Mouse (Mus musculus) heart, embryonic 13.5 days (tissue): ENCODE data around the gene Slc29a4. TPM values are rescaled to one million over a fixed set of nuclear protein-coding genes. Genes with fewer than 3 reads are reported as not detected.

ENCODE experiments used
- ATAC-seq: fragments of 200-750 bp; cut with Nextera tagmentation; 2 replicates; pipeline ENCODE4 v1.8.0; 2017; ENCODE audit warnings: moderate TSS enrichment; ENCODE audit not compliant: insufficient number of reproducible peaks, low FRiP score, low TSS enrichment; ENCODE audit errors: extremely low read depth
- H3K27ac ChIP-seq: fragments of 300-500 bp; sonication (generic); replicated peaks from 2 replicates; pipeline ENCODE4 v1.5.1; 2015; ENCODE audit warnings: moderate library complexity, mild to moderate bottlenecking, inconsistent platforms
- H3K27me3 ChIP-seq: fragments of 300-500 bp; sonication (generic); replicated peaks from 2 replicates; pipeline ENCODE4 v1.6.1; 2015; ENCODE audit warnings: mild to moderate bottlenecking, inconsistent platforms
- H3K36me3 ChIP-seq: fragments of 300-500 bp; sonication (generic); 2 replicates; pipeline ENCODE4 v1.6.1; 2015; ENCODE audit warnings: mild to moderate bottlenecking, inconsistent platforms
- H3K4me1 ChIP-seq: fragments of 300-500 bp; sonication (generic); 2 replicates; pipeline ENCODE4 v1.6.1; 2015; ENCODE audit warnings: inconsistent platforms
- H3K4me2 ChIP-seq: fragments of 300-500 bp; sonication (generic); 2 replicates; pipeline ENCODE4 v1.6.1; 2015; ENCODE audit warnings: inconsistent platforms, mild to moderate bottlenecking, moderate library complexity
- H3K4me3 ChIP-seq: fragments of 300-500 bp; sonication (generic); 2 replicates; pipeline ENCODE4 v1.5.1; 2015; ENCODE audit warnings: moderate library complexity, mild to moderate bottlenecking, inconsistent platforms
- H3K9ac ChIP-seq: fragments of 300-500 bp; sonication (generic); 2 replicates; pipeline ENCODE4 v1.6.1; 2015; ENCODE audit warnings: inconsistent platforms, mild to moderate bottlenecking, moderate library complexity
- H3K9me3 ChIP-seq: fragments of 300-500 bp; sonication (generic); 2 replicates; pipeline ENCODE4 v1.6.1; 2016; ENCODE audit warnings: inconsistent platforms
- WGBS: fragments of 180-500 bp; shearing (Covaris S2); methylation state at CpG from one replicate; pipeline ENCODE4 v1.1.7; 2015; ENCODE audit warnings: mixed read lengths; 5-methylcytosine and 5-hydroxymethylcytosine counted together
- polyA plus RNA-seq: library from polyadenylated mRNA; unstranded; fragments of >200 nt; fragmentation: Nextera tagmentation; extraction: Ambion mirVana; gene quantifications from 2 replicates; pipeline ENCODE4 v1.2.1, GENCODE M21; 2015

Gene Slc29a4
- 1.7 and 2.2 TPM in 2 replicates for polyA plus RNA-seq

GRCm38 (mm10) chr5:142692248-142692647 lies at the start of gene Slc29a4:
Gene Slc29a4 (plus strand): TSS chr5:142692512.
- H3K9me3 ChIP-seq: no peaks in the 10 kb centered on the region
- H3K4me3 ChIP-seq: no peak within 1 kb of the TSS
- no peaks in the 10 kb centered on the region for H3K4me1 ChIP-seq
- no peak within 1 kb of the TSS for H3K4me2 ChIP-seq
- no peaks in the 10 kb centered on the region for H3K36me3 ChIP-seq
- H3K27me3 ChIP-seq: peaks cover 49% of the 10 kb centered on the region
- H3K9ac ChIP-seq: no peak within 1 kb of the TSS
- H3K27ac ChIP-seq: no peak within 1 kb of the TSS
- no peak for ATAC-seq
- WGBS: 56% methylated on average over 14 of the region's 14 CpGs

- Histone ChIP-seq H3K4me2 (no peak overlapping the region), H3K9me3 (peaks cover 9% of the 10 kb centered on the region; the same call in 1 of the 2 replicates), H3K36me3 (peaks cover 21% of the 10 kb centered on the region), H3K9ac (no peak overlapping the region), H3K4me1 (peaks cover 28% of the 10 kb centered on the region), H3K4me3 (no peak overlapping the region), H3K27me3 (no peaks in the 10 kb centered on the region), H3K27ac (no peak overlapping the region)
- 73% methylated on average over 7 of the region's 7 CpGs for WGBS
- ATAC-seq: no peak
These were observed 44.1 kb upstream of the Slc29a4 start for GRCm38 (mm10) chr5:142648162-142648561.

- H3K4me1 ChIP-seq: peaks cover 28% of the 10 kb centered on the region
- H3K36me3 ChIP-seq: peaks cover 15% of the 10 kb centered on the region
- H3K4me2 ChIP-seq: no peak overlapping the region
- 84% methylated on average over 4 of the region's 4 CpGs for WGBS
- H3K9ac ChIP-seq: no peak overlapping the region
- no peaks in the 10 kb centered on the region for H3K27me3 ChIP-seq
- no peak overlapping the region for H3K4me3 ChIP-seq
- peaks cover 7% of the 10 kb centered on the region; the same call in 1 of the 2 replicates for H3K9me3 ChIP-seq
- ATAC-seq: no peak
- no peak overlapping the region for H3K27ac ChIP-seq
These were observed 42.8 kb upstream of the Slc29a4 start for GRCm38 (mm10) chr5:142649460-142650050.

- Histone ChIP-seq H3K36me3 (peaks cover 16% of the 10 kb centered on the region), H3K9me3 (no peaks in the 10 kb centered on the region), H3K27ac (no peak overlapping the region), H3K9ac (no peak overlapping the region), H3K4me1 (peaks cover 28% of the 10 kb centered on the region), H3K4me2 (no peak overlapping the region), H3K27me3 (no peaks in the 10 kb centered on the region), H3K4me3 (no peak overlapping the region)
- 38% methylated on average over 3 of the region's 3 CpGs for WGBS
- ATAC-seq: no peak
These were observed 41.9 kb upstream of the Slc29a4 start for GRCm38 (mm10) chr5:142650390-142650789.

GRCm38 (mm10) chr5:142650794-142651497 lies 41.4 kb upstream of the Slc29a4 start:
- Histone ChIP-seq H3K4me1 (peaks cover 28% of the 10 kb centered on the region), H3K9ac (no peak overlapping the region), H3K27me3 (no peaks in the 10 kb centered on the region), H3K4me2 (no peak overlapping the region), H3K4me3 (no peak overlapping the region), H3K36me3 (peaks cover 18% of the 10 kb centered on the region), H3K9me3 (no peaks in the 10 kb centered on the region), H3K27ac (no peak overlapping the region)
- ATAC-seq: no peak
- WGBS: 59% methylated on average over 6 of the region's 6 CpGs

- peaks cover 28% of the 10 kb centered on the region for H3K4me1 ChIP-seq
- no peak overlapping the region for H3K9ac ChIP-seq
- H3K27ac ChIP-seq: no peak overlapping the region
- H3K27me3 ChIP-seq: no peaks in the 10 kb centered on the region
- no peak overlapping the region for H3K4me3 ChIP-seq
- no peaks in the 10 kb centered on the region for H3K9me3 ChIP-seq
- H3K4me2 ChIP-seq: no peak overlapping the region
- H3K36me3 ChIP-seq: peaks cover 30% of the 10 kb centered on the region
- no peak for ATAC-seq
- WGBS: 59% methylated on average over 4 of the region's 4 CpGs
These were observed 40.0 kb upstream of the Slc29a4 start for GRCm38 (mm10) chr5:142652266-142652665.

- H3K9ac ChIP-seq: no peak overlapping the region
- H3K27me3 ChIP-seq: no peaks in the 10 kb centered on the region
- H3K4me2 ChIP-seq: no peak overlapping the region
- no peak overlapping the region for H3K27ac ChIP-seq
- H3K4me3 ChIP-seq: no peak overlapping the region
- peaks cover 100% of the 10 kb centered on the region for H3K36me3 ChIP-seq
- no peaks in the 10 kb centered on the region for H3K9me3 ChIP-seq
- 85% methylated on average over 7 of the region's 7 CpGs for WGBS
- no peaks in the 10 kb centered on the region for H3K4me1 ChIP-seq
- ATAC-seq: no peak
These were observed 31.5 kb upstream of the Slc29a4 start for GRCm38 (mm10) chr5:142660656-142661434.

- no peak for ATAC-seq
- no peak overlapping the region for H3K27ac ChIP-seq
- no peak overlapping the region for H3K4me3 ChIP-seq
- no peaks in the 10 kb centered on the region for H3K9me3 ChIP-seq
- H3K36me3 ChIP-seq: peaks cover 83% of the 10 kb centered on the region
- H3K9ac ChIP-seq: no peak overlapping the region
- H3K27me3 ChIP-seq: no peaks in the 10 kb centered on the region
- H3K4me1 ChIP-seq: no peaks in the 10 kb centered on the region
- no peak overlapping the region for H3K4me2 ChIP-seq
- 54% methylated on average over 3 of the region's 3 CpGs for WGBS
These were observed 24.4 kb upstream of the Slc29a4 start for GRCm38 (mm10) chr5:142667921-142668320.

- H3K4me3 ChIP-seq: no peak overlapping the region
- no peak overlapping the region for H3K4me2 ChIP-seq
- WGBS: 86% methylated on average over 11 of the region's 11 CpGs
- no peak overlapping the region; the same call in 1 of the 2 replicates for H3K9ac ChIP-seq
- no peaks in the 10 kb centered on the region for H3K9me3 ChIP-seq
- no peaks in the 10 kb centered on the region for H3K27me3 ChIP-seq
- no peak for ATAC-seq
- peaks cover 75% of the 10 kb centered on the region for H3K36me3 ChIP-seq
- no peaks in the 10 kb centered on the region for H3K4me1 ChIP-seq
- H3K27ac ChIP-seq: no peak overlapping the region
These were observed 23.6 kb upstream of the Slc29a4 start for GRCm38 (mm10) chr5:142668556-142669263.

GRCm38 (mm10) chr5:142669726-142670125 lies 22.6 kb upstream of the Slc29a4 start:
- WGBS: 76% methylated on average over 7 of the region's 7 CpGs
- no peak overlapping the region for H3K27ac ChIP-seq
- no peak overlapping the region for H3K9ac ChIP-seq
- no peaks in the 10 kb centered on the region for H3K27me3 ChIP-seq
- H3K4me1 ChIP-seq: no peaks in the 10 kb centered on the region
- no peaks in the 10 kb centered on the region for H3K9me3 ChIP-seq
- no peak for ATAC-seq
- H3K4me3 ChIP-seq: no peak overlapping the region
- H3K4me2 ChIP-seq: no peak overlapping the region
- H3K36me3 ChIP-seq: peaks cover 65% of the 10 kb centered on the region

GRCm38 (mm10) chr5:142673082-142673481 lies 19.2 kb upstream of the Slc29a4 start:
- Histone ChIP-seq H3K27ac (no peak overlapping the region), H3K9ac (no peak overlapping the region), H3K36me3 (peaks cover 32% of the 10 kb centered on the region), H3K4me3 (no peak overlapping the region), H3K4me2 (no peak overlapping the region), H3K9me3 (no peaks in the 10 kb centered on the region), H3K4me1 (no peaks in the 10 kb centered on the region), H3K27me3 (no peaks in the 10 kb centered on the region)
- WGBS: 26% methylated on average over 5 of the region's 5 CpGs
- no peak for ATAC-seq
